Mouse (Mus musculus) neural tube, embryonic 14.5 days (tissue): Measurements from ENCODE around the gene Fuk. TPM values are rescaled to one million over a fixed set of nuclear protein-coding genes. Genes with fewer than 3 reads are reported as not detected.
"Not testable (repeated sequence)": the region's sequence is repeated elsewhere in the genome, so short reads cannot be mapped to it uniquely, and the experiment has no call there.

ENCODE experiments used
- ATAC-seq: fragments of 200-750 bp; cut with Nextera tagmentation; 2 replicates; pipeline ENCODE4 v1.8.0; 2017; ENCODE audit warnings: low read depth, mild to moderate bottlenecking, moderate TSS enrichment, moderate library complexity
- H3K27ac ChIP-seq: fragments of 300-500 bp; sonication (generic); 2 replicates; pipeline ENCODE4 v1.5.1; 2014; ENCODE audit warnings: low read depth, mild to moderate bottlenecking, control low read depth, low read length, moderate library complexity, mixed read lengths
- H3K27me3 ChIP-seq: fragments of 300-500 bp; sonication (generic); 2 replicates; pipeline ENCODE4 v1.6.1; 2014; ENCODE audit warnings: low read length; ENCODE audit not compliant: control insufficient read depth, insufficient read depth
- H3K36me3 ChIP-seq: fragments of 300-500 bp; sonication (generic); 2 replicates; pipeline ENCODE4 v1.6.1; 2014; ENCODE audit warnings: low read length, mixed read lengths; ENCODE audit not compliant: control insufficient read depth, insufficient read depth
- H3K4me1 ChIP-seq: fragments of 300-500 bp; sonication (generic); 2 replicates; pipeline ENCODE4 v1.6.1; 2014; ENCODE audit warnings: low read length; ENCODE audit not compliant: control insufficient read depth, insufficient read depth
- H3K4me2 ChIP-seq: fragments of 300-500 bp; sonication (generic); 2 replicates; pipeline ENCODE4 v1.6.1; 2014; ENCODE audit warnings: mild to moderate bottlenecking, low read depth, low read length, control low read depth
- H3K4me3 ChIP-seq: fragments of 300-500 bp; sonication (generic); 2 replicates; pipeline ENCODE4 v1.5.1; 2014; ENCODE audit warnings: low read depth, low read length, control low read depth, mixed read lengths
- H3K9ac ChIP-seq: fragments of 300-500 bp; sonication (generic); replicated peaks from 2 replicates; pipeline ENCODE4 v1.6.1; 2014; ENCODE audit warnings: low read depth, mild to moderate bottlenecking, control low read depth, low read length, mixed read lengths
- H3K9me3 ChIP-seq: fragments of 300-500 bp; sonication (generic); 2 replicates; pipeline ENCODE4 v1.6.1; 2016; ENCODE audit warnings: low read length; ENCODE audit not compliant: control insufficient read depth
- WGBS: fragments of 180-500 bp; shearing (Covaris S2); extraction: QIAGEN DNeasy Blood & Tissue Kit; methylation state at CpG from one replicate; pipeline ENCODE4 v1.1.7; 2014; 5-methylcytosine and 5-hydroxymethylcytosine counted together
- polyA plus RNA-seq: library from polyadenylated mRNA; unstranded; fragments of >200 nt; fragmentation: Nextera tagmentation; extraction: Ambion mirVana; gene quantifications from 2 replicates; pipeline ENCODE4 v1.2.1, GENCODE M21; 2014

The Fuk gene
- polyA plus RNA-seq, 1 experiment from 2014 or later, result 3.9 TPM

GRCm38 (mm10) chr8:110920773-110921277 lies 18.5 kb upstream of the Fuk start:
- peak overlapping the region; percentile 73 for H3K4me3 ChIP-seq
- no peaks in the 10 kb centered on the region for H3K36me3 ChIP-seq
- peak overlapping the region; percentile 90 for H3K9ac ChIP-seq
- H3K27ac ChIP-seq, result no peak overlapping the region
- H3K4me1 ChIP-seq, result peaks cover 16% of the 10 kb centered on the region
- ATAC-seq, result no peak
- H3K4me2 ChIP-seq, result peak overlapping the region; percentile 68
- H3K9me3 ChIP-seq, result no peaks in the 10 kb centered on the region
- 42% methylated on average over 3 of the region's 3 CpGs for WGBS
- H3K27me3 ChIP-seq, result no peaks in the 10 kb centered on the region

- Histone ChIP-seq H3K27ac (peak overlapping the region; percentile 77), H3K27me3 (no peaks in the 10 kb centered on the region), H3K36me3 (no peaks in the 10 kb centered on the region), H3K4me2 (peak overlapping the region; percentile 68), H3K9ac (peak overlapping the region; percentile 90), H3K4me1 (peaks cover 16% of the 10 kb centered on the region), H3K9me3 (no peaks in the 10 kb centered on the region), H3K4me3 (peak overlapping the region; percentile 73)
- 1% methylated on average over 33 of the region's 37 CpGs for WGBS
- peak; percentile 45 for ATAC-seq
Observed at GRCm38 (mm10) chr8:110920032-110920772, 17.9 kb upstream of the Fuk start.

- H3K4me3 ChIP-seq, result peak within 1 kb of the TSS; percentile 73
- peak within 1 kb of the TSS; percentile 90 for H3K9ac ChIP-seq
- H3K27me3 ChIP-seq, result no peaks in the 10 kb centered on the region
- H3K27ac ChIP-seq, result peak within 1 kb of the TSS; percentile 77
- 0% methylated on average over 18 of the region's 36 CpGs for WGBS
- H3K9me3 ChIP-seq, result no peaks in the 10 kb centered on the region
- no peaks in the 10 kb centered on the region for H3K36me3 ChIP-seq
- peak within 1 kb of the TSS; percentile 68 for H3K4me2 ChIP-seq
- peaks cover 16% of the 10 kb centered on the region for H3K4me1 ChIP-seq
- ATAC-seq, result peak; percentile 99
Observed at GRCm38 (mm10) chr8:110919341-110920031, 17.2 kb upstream of the Fuk start, which contains the start of gene St3gal2. Gene St3gal2, plus strand, starts transcription at chr8:110919922.

- H3K4me2 ChIP-seq, result no peak overlapping the region
- no peaks in the 10 kb centered on the region for H3K9me3 ChIP-seq
- no peaks in the 10 kb centered on the region for H3K36me3 ChIP-seq
- 15% methylated on average over 8 of the region's 8 CpGs for WGBS
- H3K4me3 ChIP-seq, result no peak overlapping the region
- no peak overlapping the region for H3K27ac ChIP-seq
- H3K27me3 ChIP-seq, result no peaks in the 10 kb centered on the region
- H3K4me1 ChIP-seq, result peaks cover 16% of the 10 kb centered on the region
- H3K9ac ChIP-seq, result no peak overlapping the region
- no peak for ATAC-seq
Observed at GRCm38 (mm10) chr8:110918460-110918859, 16.2 kb upstream of the Fuk start.

- H3K4me1 ChIP-seq, result peaks cover 16% of the 10 kb centered on the region
- no peak overlapping the region for H3K9ac ChIP-seq
- no peak for ATAC-seq
- no peaks in the 10 kb centered on the region for H3K36me3 ChIP-seq
- H3K27ac ChIP-seq, result no peak overlapping the region
- no peak overlapping the region for H3K4me2 ChIP-seq
- H3K9me3 ChIP-seq, result no peaks in the 10 kb centered on the region
- no peaks in the 10 kb centered on the region for H3K27me3 ChIP-seq
- 51% methylated on average over 11 of the region's 11 CpGs for WGBS
- no peak overlapping the region for H3K4me3 ChIP-seq
Observed at GRCm38 (mm10) chr8:110918027-110918426, 15.7 kb upstream of the Fuk start.

- ATAC-seq, result no peak
- peaks cover 16% of the 10 kb centered on the region for H3K4me1 ChIP-seq
- H3K36me3 ChIP-seq, result no peaks in the 10 kb centered on the region
- no peak overlapping the region for H3K4me3 ChIP-seq
- no peaks in the 10 kb centered on the region for H3K9me3 ChIP-seq
- no peak overlapping the region for H3K27ac ChIP-seq
- H3K4me2 ChIP-seq, result no peak overlapping the region
- no peaks in the 10 kb centered on the region for H3K27me3 ChIP-seq
- no peak overlapping the region for H3K9ac ChIP-seq
- WGBS, result 44% methylated on average over 2 of the region's 2 CpGs
Observed at GRCm38 (mm10) chr8:110917415-110917814, 15.1 kb upstream of the Fuk start.

- no peak overlapping the region for H3K4me2 ChIP-seq
- H3K27ac ChIP-seq, result no peak overlapping the region
- H3K9me3 ChIP-seq, result no peaks in the 10 kb centered on the region
- ATAC-seq, result no peak
- H3K4me3 ChIP-seq, result no peak overlapping the region
- H3K36me3 ChIP-seq, result no peaks in the 10 kb centered on the region
- 90% methylated on average over 15 of the region's 15 CpGs for WGBS
- H3K9ac ChIP-seq, result no peak overlapping the region
- no peaks in the 10 kb centered on the region for H3K27me3 ChIP-seq
- no peaks in the 10 kb centered on the region for H3K4me1 ChIP-seq
Observed at GRCm38 (mm10) chr8:110911576-110912570, 9.6 kb upstream of the Fuk start.

- not testable (repeated sequence) for H3K27me3 ChIP-seq, ATAC-seq, H3K27ac ChIP-seq, H3K4me2 ChIP-seq, H3K4me1 ChIP-seq, H3K9me3 ChIP-seq, H3K36me3 ChIP-seq, H3K4me3 ChIP-seq, H3K9ac ChIP-seq
Observed at GRCm38 (mm10) chr8:110909850-110910249, 7.6 kb upstream of the Fuk start.
